Mouse (Mus musculus): ENCODE results near the gene Oprd1. TPM values are rescaled to one million over a fixed set of nuclear protein-coding genes. Genes with fewer than 3 reads are reported as not detected.

Gene Oprd1
- polyA plus RNA-seq, 1 experiment from 2014 or later, result 0.84 TPM

GRCm38 (mm10) chr4:132074077-132074932 lies 70.0 kb downstream of the Oprd1 start, which contains the start of gene Gm10300:
Gene Gm10300, plus strand, starts transcription at chr4:132074697.
- H3K27me3 ChIP-seq (ENCODE audit: control insufficient read depth, insufficient read depth, low read depth, low read length), result peaks cover 10% of the 10 kb centered on the region; the same call in 1 of the 2 replicates
- under 1% methylated on average over 37 of the region's 42 CpGs for WGBS
- no peaks in the 10 kb centered on the region for H3K9me3 ChIP-seq (replicated peaks; ENCODE audit: control insufficient read depth, low read length, poor library complexity, severe bottlenecking)
- H3K27ac ChIP-seq (ENCODE audit: low read length), result no peak within 1 kb of the TSS
- peak within 1 kb of the TSS; percentile 100 for H3K4me2 ChIP-seq (ENCODE audit: low read length)
- H3K9ac ChIP-seq (ENCODE audit: low read depth, low read length), result peak within 1 kb of the TSS; percentile 72
- ATAC-seq, result peak; percentile 47
- H3K4me3 ChIP-seq (ENCODE audit: low read depth, low read length), result peak within 1 kb of the TSS; percentile 64
- H3K4me1 ChIP-seq (ENCODE audit: control insufficient read depth, insufficient read depth, low read length), result peaks cover 6% of the 10 kb centered on the region; the same call in 1 of the 2 replicates
- no peaks in the 10 kb centered on the region for H3K36me3 ChIP-seq (ENCODE audit: control insufficient read depth, insufficient read depth, low read length)

GRCm38 (mm10) chr4:132072946-132073345 lies 71.3 kb downstream of the Oprd1 start:
- H3K9ac ChIP-seq (ENCODE audit: low read depth, low read length), result no peak overlapping the region
- H3K27me3 ChIP-seq (ENCODE audit: control insufficient read depth, insufficient read depth, low read depth, low read length), result peaks cover 10% of the 10 kb centered on the region; the same call in 1 of the 2 replicates
- H3K9me3 ChIP-seq (replicated peaks; ENCODE audit: control insufficient read depth, low read length, poor library complexity, severe bottlenecking), result no peaks in the 10 kb centered on the region
- H3K36me3 ChIP-seq (ENCODE audit: control insufficient read depth, insufficient read depth, low read length), result no peaks in the 10 kb centered on the region
- WGBS, result 56% methylated on average over 6 of the region's 6 CpGs
- no peak overlapping the region for H3K4me2 ChIP-seq (ENCODE audit: low read length)
- no peak overlapping the region for H3K4me3 ChIP-seq (ENCODE audit: low read depth, low read length)
- no peak for ATAC-seq
- no peak overlapping the region for H3K27ac ChIP-seq (ENCODE audit: low read length)
- peaks cover 6% of the 10 kb centered on the region; the same call in 1 of the 2 replicates for H3K4me1 ChIP-seq (ENCODE audit: control insufficient read depth, insufficient read depth, low read length)

- H3K9ac ChIP-seq (ENCODE audit: low read depth, low read length), result no peak overlapping the region
- H3K4me1 ChIP-seq (ENCODE audit: control insufficient read depth, insufficient read depth, low read length), result peaks cover 6% of the 10 kb centered on the region; the same call in 1 of the 2 replicates
- ATAC-seq, result no peak
- H3K9me3 ChIP-seq (replicated peaks; ENCODE audit: control insufficient read depth, low read length, poor library complexity, severe bottlenecking), result no peaks in the 10 kb centered on the region
- H3K36me3 ChIP-seq (ENCODE audit: control insufficient read depth, insufficient read depth, low read length), result no peaks in the 10 kb centered on the region
- WGBS, result 80% methylated on average over 3 of the region's 3 CpGs
- H3K4me3 ChIP-seq (ENCODE audit: low read depth, low read length), result no peak overlapping the region
- no peak overlapping the region for H3K27ac ChIP-seq (ENCODE audit: low read length)
- H3K27me3 ChIP-seq (ENCODE audit: control insufficient read depth, insufficient read depth, low read depth, low read length), result peaks cover 7% of the 10 kb centered on the region; the same call in 1 of the 2 replicates
- H3K4me2 ChIP-seq (ENCODE audit: low read length), result no peak overlapping the region
These were observed 72.1 kb downstream of the Oprd1 start for GRCm38 (mm10) chr4:132072156-132072555.

- H3K4me2 ChIP-seq (ENCODE audit: low read length), result no peak overlapping the region
- H3K27me3 ChIP-seq (ENCODE audit: control insufficient read depth, insufficient read depth, low read depth, low read length), result peaks cover 7% of the 10 kb centered on the region; the same call in 1 of the 2 replicates
- no peak for ATAC-seq
- no peak overlapping the region for H3K9ac ChIP-seq (ENCODE audit: low read depth, low read length)
- H3K36me3 ChIP-seq (ENCODE audit: control insufficient read depth, insufficient read depth, low read length), result no peaks in the 10 kb centered on the region
- no peaks in the 10 kb centered on the region for H3K9me3 ChIP-seq (replicated peaks; ENCODE audit: control insufficient read depth, low read length, poor library complexity, severe bottlenecking)
- no peak overlapping the region for H3K4me3 ChIP-seq (ENCODE audit: low read depth, low read length)
- WGBS, result 100% methylated on average over 2 of the region's 2 CpGs
- peaks cover 6% of the 10 kb centered on the region; the same call in 1 of the 2 replicates for H3K4me1 ChIP-seq (ENCODE audit: control insufficient read depth, insufficient read depth, low read length)
- no peak overlapping the region for H3K27ac ChIP-seq (ENCODE audit: low read length)
These were observed 72.6 kb downstream of the Oprd1 start for GRCm38 (mm10) chr4:132071674-132072073.

GRCm38 (mm10) chr4:132067938-132068235 lies 76.4 kb downstream of the Oprd1 start:
- 57% methylated on average over 2 of the region's 2 CpGs for WGBS
- H3K4me1 ChIP-seq (ENCODE audit: control insufficient read depth, insufficient read depth, low read length), result peaks cover 4% of the 10 kb centered on the region; the same call in 1 of the 2 replicates

GRCm38 (mm10) chr4:132067112-132067937 lies 77.0 kb downstream of the Oprd1 start:
- ATAC-seq, result no peak
- Histone ChIP-seq H3K9ac (ENCODE audit: low read depth, low read length) (no peak overlapping the region), H3K9me3 (replicated peaks; ENCODE audit: control insufficient read depth, low read length, poor library complexity, severe bottlenecking) (no peaks in the 10 kb centered on the region), H3K4me2 (ENCODE audit: low read length) (no peak overlapping the region), H3K36me3 (ENCODE audit: control insufficient read depth, insufficient read depth, low read length) (no peaks in the 10 kb centered on the region), H3K27ac (ENCODE audit: low read length) (no peak overlapping the region), H3K27me3 (ENCODE audit: control insufficient read depth, insufficient read depth, low read depth, low read length) (no peaks in the 10 kb centered on the region), H3K4me3 (ENCODE audit: low read depth, low read length) (no peak overlapping the region), H3K4me1 (ENCODE audit: control insufficient read depth, insufficient read depth, low read length) (peaks cover 4% of the 10 kb centered on the region; the same call in 1 of the 2 replicates)
- WGBS, result 88% methylated on average over 14 of the region's 14 CpGs

More at GRCm38 (mm10) chr4:132067938-132068235, 76.4 kb downstream of the Oprd1 start:
- H3K27ac ChIP-seq (ENCODE audit: low read length), result no peak overlapping the region
- no peaks in the 10 kb centered on the region for H3K27me3 ChIP-seq (ENCODE audit: control insufficient read depth, insufficient read depth, low read depth, low read length)
- no peak for ATAC-seq
- H3K9ac ChIP-seq (ENCODE audit: low read depth, low read length), result no peak overlapping the region
- H3K9me3 ChIP-seq (replicated peaks; ENCODE audit: control insufficient read depth, low read length, poor library complexity, severe bottlenecking), result no peaks in the 10 kb centered on the region
- H3K4me2 ChIP-seq (ENCODE audit: low read length), result no peak overlapping the region
- no peak overlapping the region for H3K4me3 ChIP-seq (ENCODE audit: low read depth, low read length)
- H3K36me3 ChIP-seq (ENCODE audit: control insufficient read depth, insufficient read depth, low read length), result no peaks in the 10 kb centered on the region

GRCm38 (mm10) chr4:132066101-132066773 lies 78.0 kb downstream of the Oprd1 start:
- Histone ChIP-seq H3K4me1 (ENCODE audit: control insufficient read depth, insufficient read depth, low read length) (peaks cover 4% of the 10 kb centered on the region; the same call in 1 of the 2 replicates), H3K9me3 (replicated peaks; ENCODE audit: control insufficient read depth, low read length, poor library complexity, severe bottlenecking) (no peaks in the 10 kb centered on the region), H3K4me2 (ENCODE audit: low read length) (no peak overlapping the region), H3K36me3 (ENCODE audit: control insufficient read depth, insufficient read depth, low read length) (no peaks in the 10 kb centered on the region), H3K9ac (ENCODE audit: low read depth, low read length) (no peak overlapping the region), H3K27ac (ENCODE audit: low read length) (no peak overlapping the region), H3K27me3 (ENCODE audit: control insufficient read depth, insufficient read depth, low read depth, low read length) (no peaks in the 10 kb centered on the region), H3K4me3 (ENCODE audit: low read depth, low read length) (no peak overlapping the region)
- ATAC-seq, result no peak
- WGBS, result 50% methylated on average over 10 of the region's 10 CpGs

- H3K27ac ChIP-seq (ENCODE audit: low read length), result no peak overlapping the region
- H3K4me1 ChIP-seq (ENCODE audit: control insufficient read depth, insufficient read depth, low read length), result peaks cover 4% of the 10 kb centered on the region; the same call in 1 of the 2 replicates
- 81% methylated on average over 3 of the region's 3 CpGs for WGBS
- H3K27me3 ChIP-seq (ENCODE audit: control insufficient read depth, insufficient read depth, low read depth, low read length), result no peaks in the 10 kb centered on the region
- H3K9ac ChIP-seq (ENCODE audit: low read depth, low read length), result no peak overlapping the region
- no peaks in the 10 kb centered on the region for H3K36me3 ChIP-seq (ENCODE audit: control insufficient read depth, insufficient read depth, low read length)
- no peak overlapping the region for H3K4me3 ChIP-seq (ENCODE audit: low read depth, low read length)
- ATAC-seq, result no peak
- no peak overlapping the region for H3K4me2 ChIP-seq (ENCODE audit: low read length)
- no peaks in the 10 kb centered on the region for H3K9me3 ChIP-seq (replicated peaks; ENCODE audit: control insufficient read depth, low read length, poor library complexity, severe bottlenecking)
These were observed 78.7 kb downstream of the Oprd1 start for GRCm38 (mm10) chr4:132065578-132065977.
